Mouse (Mus musculus) forebrain, embryonic 12.5 days (tissue): ENCODE measurements around the gene Cflar. TPM values are rescaled to one million over a fixed set of nuclear protein-coding genes. Genes with fewer than 3 reads are reported as not detected.

Experiments
- ATAC-seq: fragments of 200-750 bp; cut with Nextera tagmentation; 2 replicates; pipeline ENCODE4 v1.8.0; 2017; ENCODE audit warnings: moderate TSS enrichment; ENCODE audit not compliant: low FRiP score
- H3K27ac ChIP-seq: fragments of 300-500 bp; sonication (generic); 2 replicates; pipeline ENCODE4 v1.5.1; 2016; ENCODE audit warnings: mild to moderate bottlenecking
- H3K27me3 ChIP-seq: fragments of 300-500 bp; sonication (generic); 2 replicates; pipeline ENCODE4 v1.6.1; 2016; ENCODE audit warnings: mild to moderate bottlenecking
- H3K36me3 ChIP-seq: fragments of 300-500 bp; sonication (generic); replicated peaks from 2 replicates; pipeline ENCODE4 v1.6.1; 2016; ENCODE audit warnings: mild to moderate bottlenecking
- H3K4me1 ChIP-seq: fragments of 300-500 bp; sonication (generic); 2 replicates; pipeline ENCODE4 v1.6.1; 2016
- H3K4me2 ChIP-seq: fragments of 300-500 bp; sonication (generic); 2 replicates; pipeline ENCODE4 v1.6.1; 2016; ENCODE audit warnings: mild to moderate bottlenecking, moderate library complexity
- H3K4me3 ChIP-seq: fragments of 300-500 bp; sonication (generic); replicated peaks from 2 replicates; pipeline ENCODE4 v1.5.1; 2016; ENCODE audit warnings: mild to moderate bottlenecking
- H3K9ac ChIP-seq: fragments of 300-500 bp; sonication (generic); 2 replicates; pipeline ENCODE4 v1.6.1; 2016; ENCODE audit warnings: mild to moderate bottlenecking
- H3K9me3 ChIP-seq: fragments of 300-500 bp; sonication (generic); 2 replicates; pipeline ENCODE4 v1.6.1; 2016
- WGBS: fragments of 180-500 bp; shearing (Covaris S2); methylation state at CpG from one replicate; pipeline ENCODE4 v1.1.7; 2016; 5-methylcytosine and 5-hydroxymethylcytosine counted together
- polyA plus RNA-seq: library from polyadenylated mRNA; unstranded; fragments of >200 nt; fragmentation: Nextera tagmentation; extraction: Ambion mirVana; gene quantifications from 2 replicates; pipeline ENCODE4 v1.2.1, GENCODE M21; 2016

The Cflar gene
- polyA plus RNA-seq, 1 experiment from 2014 or later = 24.8 TPM

DNA sequence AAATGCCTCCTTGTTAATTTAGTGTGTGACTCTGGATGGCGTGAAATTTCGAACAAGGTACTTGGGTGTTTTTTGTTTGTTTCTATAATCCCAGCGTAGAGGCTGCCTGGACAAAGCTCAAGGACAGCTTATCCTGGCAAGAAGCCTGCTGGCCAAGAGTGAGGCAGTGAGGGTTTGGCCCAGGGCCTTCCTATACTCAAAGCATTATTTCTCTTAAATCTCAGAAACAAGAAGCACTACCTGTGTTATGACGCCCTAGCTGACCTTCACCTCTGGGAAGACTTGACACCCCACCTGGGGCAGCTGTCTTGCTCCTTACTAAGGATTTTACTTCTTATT lies 2.6 kb downstream of the Cflar start:
- Histone ChIP-seq H3K27ac (peak overlapping the region; percentile 81; the same call in 1 of the 2 replicates), H3K4me2 (peak overlapping the region; percentile 79), H3K27me3 (no peaks in the 10 kb centered on the region), H3K4me1 (peaks cover 24% of the 10 kb centered on the region; the same call in 1 of the 2 replicates), H3K9ac (no peak overlapping the region; the same call in 1 of the 2 replicates), H3K36me3 (peaks cover 2% of the 10 kb centered on the region; the same call in 1 of the 2 replicates), H3K9me3 (no peaks in the 10 kb centered on the region), H3K4me3 (peak overlapping the region; percentile 65)
- 50% methylated on average over 4 of the region's 4 CpGs for WGBS
- ATAC-seq = no peak

DNA sequence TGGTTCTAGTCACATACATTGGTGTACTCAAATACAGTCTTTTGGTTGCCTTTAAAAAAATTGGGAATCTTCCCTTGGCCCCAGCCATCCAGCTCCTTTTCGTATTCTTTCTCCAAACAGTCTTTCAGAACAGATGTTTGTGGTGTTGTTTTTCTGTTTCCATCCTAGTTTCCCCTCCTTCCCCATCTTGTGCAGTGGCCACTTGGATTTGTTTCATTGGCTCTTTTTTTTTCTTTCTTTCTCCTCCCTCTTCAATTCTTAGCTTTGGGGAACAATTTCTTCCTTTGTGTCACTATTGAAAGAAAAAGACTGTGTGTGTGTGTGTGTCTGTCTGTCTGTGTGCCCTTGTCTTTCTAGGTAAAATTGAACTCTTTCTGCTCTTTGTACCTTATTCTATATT lies 3.1 kb downstream of the Cflar start:
- ATAC-seq = no peak
- peak overlapping the region; percentile 79 for H3K4me2 ChIP-seq
- H3K9me3 ChIP-seq = no peaks in the 10 kb centered on the region
- peaks cover 24% of the 10 kb centered on the region; the same call in 1 of the 2 replicates for H3K4me1 ChIP-seq
- WGBS = 67% methylated on average over 1 of the region's 1 CpGs
- H3K27me3 ChIP-seq = no peaks in the 10 kb centered on the region
- no peak overlapping the region for H3K27ac ChIP-seq
- H3K4me3 ChIP-seq = peak overlapping the region; percentile 65; the same call in 1 of the 2 replicates
- H3K36me3 ChIP-seq = peaks cover 2% of the 10 kb centered on the region; the same call in 1 of the 2 replicates
- H3K9ac ChIP-seq = no peak overlapping the region

DNA sequence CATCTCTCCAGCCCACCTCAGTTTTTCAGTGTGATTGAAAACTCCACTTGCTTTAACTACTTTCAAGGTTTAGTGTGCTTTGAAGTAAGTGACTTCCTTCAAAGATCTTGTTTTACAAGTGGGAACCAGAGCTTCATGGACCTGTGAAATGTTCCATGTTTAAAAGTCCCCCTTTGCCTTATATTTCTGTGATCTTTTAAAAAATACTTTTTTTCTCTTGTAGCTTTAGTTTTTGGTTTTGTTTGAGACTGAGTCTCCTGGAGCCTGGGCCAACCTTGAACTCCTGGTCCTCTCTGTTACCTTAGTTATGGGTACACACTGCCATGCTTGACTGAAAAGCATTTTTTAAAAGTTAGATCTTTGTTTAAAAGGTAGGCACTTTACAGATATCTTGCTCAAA lies 4.2 kb downstream of the Cflar start:
- Histone ChIP-seq H3K9ac (no peak overlapping the region), H3K27ac (no peak overlapping the region), H3K27me3 (no peaks in the 10 kb centered on the region), H3K9me3 (no peaks in the 10 kb centered on the region), H3K36me3 (peaks cover 2% of the 10 kb centered on the region; the same call in 1 of the 2 replicates), H3K4me3 (no peak overlapping the region), H3K4me2 (no peak overlapping the region), H3K4me1 (peaks cover 24% of the 10 kb centered on the region; the same call in 1 of the 2 replicates)
- no peak for ATAC-seq

DNA sequence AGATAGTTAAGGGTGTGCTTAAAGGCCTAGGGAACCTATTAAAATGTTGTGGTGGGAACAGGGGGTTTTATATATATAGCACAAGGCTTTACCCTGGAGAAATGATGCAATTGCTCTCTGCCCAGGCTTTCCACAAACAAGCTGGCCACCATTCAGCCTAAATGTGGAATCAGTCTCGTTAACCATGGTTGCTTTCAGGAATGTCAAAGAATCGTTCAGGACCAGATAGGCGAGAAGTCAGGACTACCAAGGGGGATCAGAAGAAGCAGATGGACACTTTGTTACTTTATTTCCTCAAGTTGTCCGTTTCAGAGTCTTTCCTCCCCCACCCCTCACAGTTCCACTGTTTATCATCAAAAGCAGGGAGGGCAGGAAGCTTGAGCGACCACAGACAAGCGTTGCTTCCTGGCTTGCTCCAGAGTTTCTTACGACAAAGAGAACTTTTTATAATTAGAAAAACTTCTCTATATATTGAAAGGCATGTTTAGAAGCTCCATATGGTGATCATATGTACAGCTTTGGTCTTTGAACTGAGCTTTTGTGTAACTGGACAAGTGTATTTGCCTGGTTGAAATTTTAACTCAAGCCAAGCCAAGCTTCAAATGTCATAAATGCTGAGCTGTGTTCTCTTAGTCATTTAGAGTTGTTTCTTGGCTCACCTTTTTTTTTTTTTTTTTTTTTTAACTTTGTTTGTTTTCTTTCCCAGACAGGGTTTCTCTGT lies 5.0 kb downstream of the Cflar start:
- Histone ChIP-seq H3K27me3 (no peaks in the 10 kb centered on the region), H3K9ac (no peak overlapping the region), H3K36me3 (peaks cover 2% of the 10 kb centered on the region; the same call in 1 of the 2 replicates), H3K4me3 (no peak overlapping the region), H3K27ac (no peak overlapping the region), H3K4me2 (no peak overlapping the region), H3K9me3 (no peaks in the 10 kb centered on the region), H3K4me1 (peaks cover 21% of the 10 kb centered on the region; the same call in 1 of the 2 replicates)
- ATAC-seq = no peak
- 63% methylated on average over 7 of the region's 7 CpGs for WGBS

DNA sequence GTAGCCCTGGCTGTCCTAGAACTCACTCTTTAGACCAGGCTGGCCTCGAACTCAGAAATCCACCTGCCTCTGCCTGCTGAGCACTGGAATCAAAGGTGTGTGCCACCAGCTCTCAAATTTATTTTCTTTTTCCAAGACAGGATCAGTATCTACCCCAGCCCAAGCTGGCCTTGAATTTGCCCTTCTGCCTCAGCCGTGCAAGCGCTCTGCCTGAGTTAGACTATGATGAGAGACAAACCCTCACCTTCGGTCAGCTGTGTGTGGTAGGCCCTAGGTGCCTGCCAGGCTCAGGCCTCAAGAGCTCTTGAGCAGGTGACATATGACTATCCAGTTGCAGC lies 5.5 kb downstream of the Cflar start:
- Histone ChIP-seq H3K9me3 (no peaks in the 10 kb centered on the region), H3K36me3 (peaks cover 2% of the 10 kb centered on the region; the same call in 1 of the 2 replicates), H3K4me2 (no peak overlapping the region), H3K27ac (no peak overlapping the region), H3K27me3 (no peaks in the 10 kb centered on the region), H3K4me3 (no peak overlapping the region), H3K4me1 (peaks cover 18% of the 10 kb centered on the region; the same call in 1 of the 2 replicates), H3K9ac (no peak overlapping the region)
- WGBS = 96% methylated on average over 4 of the region's 4 CpGs
- no peak for ATAC-seq

DNA sequence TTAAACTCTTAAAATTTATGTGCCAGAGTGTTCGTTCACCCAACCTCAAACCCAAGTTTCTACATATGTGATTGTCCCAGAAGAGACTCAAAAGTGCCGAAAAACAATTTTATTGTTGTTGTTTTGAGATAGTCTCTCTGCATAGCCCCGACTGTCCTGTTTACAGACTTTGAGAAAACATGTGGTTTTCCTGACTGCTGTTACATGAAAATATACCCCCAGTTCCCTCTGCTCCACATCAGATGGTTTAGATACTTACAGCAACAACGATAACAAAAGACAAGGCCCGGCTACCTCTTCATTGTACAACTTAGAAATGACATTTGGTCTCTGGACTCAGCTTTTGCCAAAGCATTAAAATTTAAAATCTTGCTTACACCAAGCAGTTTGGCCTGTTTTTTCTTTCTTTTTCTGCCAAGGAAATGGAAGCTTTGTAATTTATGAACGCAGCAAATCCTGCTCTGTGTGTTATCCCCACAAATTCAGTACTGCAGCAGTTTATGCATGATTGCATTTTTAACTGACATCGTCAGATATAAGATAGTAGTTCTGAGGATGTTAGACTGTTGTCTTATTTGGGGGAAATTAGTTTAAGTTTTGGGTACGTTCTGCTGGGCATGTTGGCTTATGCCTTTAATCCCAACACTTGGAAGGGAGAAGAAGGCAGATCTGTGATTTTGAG lies 6.4 kb downstream of the Cflar start:
- ATAC-seq = no peak
- no peak overlapping the region for H3K4me2 ChIP-seq
- no peak overlapping the region for H3K4me3 ChIP-seq
- H3K9ac ChIP-seq = no peak overlapping the region
- no peaks in the 10 kb centered on the region for H3K27me3 ChIP-seq
- H3K9me3 ChIP-seq = no peaks in the 10 kb centered on the region
- 95% methylated on average over 8 of the region's 8 CpGs for WGBS
- peaks cover 2% of the 10 kb centered on the region; the same call in 1 of the 2 replicates for H3K36me3 ChIP-seq
- H3K4me1 ChIP-seq = peaks cover 18% of the 10 kb centered on the region; the same call in 1 of the 2 replicates
- no peak overlapping the region for H3K27ac ChIP-seq

DNA sequence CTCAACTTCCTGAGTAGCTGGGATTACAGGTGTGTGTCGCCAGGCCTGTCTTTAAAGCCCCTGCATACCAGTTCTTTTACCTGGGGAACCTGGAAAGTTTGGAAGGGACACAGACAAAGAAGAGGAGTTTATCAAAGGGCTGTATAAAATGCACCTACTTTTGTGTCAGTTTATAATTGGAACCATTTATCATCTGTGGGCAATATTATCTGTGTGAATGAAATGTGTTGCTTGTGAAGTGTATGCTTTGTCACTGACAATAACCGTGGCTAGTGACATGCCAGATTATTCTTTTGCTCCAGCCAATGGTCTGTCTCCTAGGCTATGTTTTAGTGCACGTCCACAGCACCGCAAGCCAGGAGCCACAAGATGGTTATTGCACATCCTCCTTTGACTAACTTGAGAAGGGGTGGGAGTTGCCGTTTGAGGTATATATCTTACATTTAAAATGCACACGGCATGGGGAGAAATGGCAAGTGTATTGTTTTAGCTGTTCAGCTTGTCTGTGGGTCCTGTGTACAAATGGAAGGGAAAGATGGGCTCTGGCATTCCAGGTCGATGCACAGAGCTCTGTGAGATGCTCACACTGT lies 8.1 kb downstream of the Cflar start:
- Histone ChIP-seq H3K27ac (no peak overlapping the region), H3K27me3 (no peaks in the 10 kb centered on the region), H3K36me3 (peaks cover 2% of the 10 kb centered on the region; the same call in 1 of the 2 replicates), H3K4me3 (no peak overlapping the region), H3K9ac (no peak overlapping the region), H3K9me3 (no peaks in the 10 kb centered on the region), H3K4me2 (no peak overlapping the region), H3K4me1 (peaks cover 13% of the 10 kb centered on the region; the same call in 1 of the 2 replicates)
- ATAC-seq = no peak
- 85% methylated on average over 7 of the region's 7 CpGs for WGBS

DNA sequence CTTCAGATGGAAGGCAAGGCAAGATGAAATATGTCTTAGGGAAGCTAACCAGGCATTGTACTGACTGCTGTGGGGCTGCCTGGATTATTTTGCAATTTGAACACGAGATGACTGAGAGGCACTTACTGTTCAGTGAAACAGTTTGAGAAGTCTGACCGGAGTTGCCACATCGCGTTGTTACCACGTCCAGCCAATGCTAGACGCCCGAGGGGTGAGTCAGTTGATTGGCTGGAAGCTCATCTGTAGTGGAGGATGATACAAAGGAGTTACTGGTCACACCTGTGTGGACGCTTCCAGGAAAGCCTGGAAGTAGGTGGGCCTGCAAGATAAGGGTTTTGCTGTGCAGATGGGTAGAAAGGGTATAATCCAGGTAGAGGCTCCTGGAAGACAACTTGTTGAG lies 8.8 kb downstream of the Cflar start:
- no peaks in the 10 kb centered on the region for H3K9me3 ChIP-seq
- no peak overlapping the region for H3K4me3 ChIP-seq
- H3K9ac ChIP-seq = no peak overlapping the region
- ATAC-seq = no peak
- 94% methylated on average over 8 of the region's 8 CpGs for WGBS
- H3K4me1 ChIP-seq = 0 out of 2 replicates have a peak, but pooled peaks cover 12% of the 10 kb centered on the region
- no peaks in the 10 kb centered on the region for H3K27me3 ChIP-seq
- no peak overlapping the region for H3K27ac ChIP-seq
- no peak overlapping the region for H3K4me2 ChIP-seq
- peaks cover 2% of the 10 kb centered on the region; the same call in 1 of the 2 replicates for H3K36me3 ChIP-seq

DNA sequence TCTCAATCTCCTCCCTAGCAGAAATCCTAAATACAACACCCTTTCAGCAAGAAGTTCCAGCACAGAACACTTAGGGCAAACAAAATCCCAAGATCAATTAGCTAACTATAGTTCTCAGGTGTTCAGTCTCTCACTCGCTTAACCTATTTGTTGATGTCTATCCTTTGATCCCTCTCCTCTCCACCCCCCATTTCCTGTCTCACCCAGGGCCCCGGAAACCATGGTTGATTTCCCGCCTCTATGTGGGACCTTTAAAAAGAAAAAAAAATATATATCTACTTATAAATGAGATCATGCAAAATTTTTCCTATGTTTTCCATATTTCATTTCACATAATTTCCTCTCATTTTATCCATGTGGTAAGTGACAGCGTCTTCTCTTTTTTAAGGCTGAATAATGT lies 9.7 kb downstream of the Cflar start:
- no peak overlapping the region for H3K27ac ChIP-seq
- H3K4me1 ChIP-seq = peaks cover 13% of the 10 kb centered on the region; the same call in 1 of the 2 replicates
- no peak overlapping the region for H3K4me3 ChIP-seq
- H3K9ac ChIP-seq = no peak overlapping the region
- 97% methylated on average over 4 of the region's 4 CpGs for WGBS
- H3K36me3 ChIP-seq = peaks cover 2% of the 10 kb centered on the region; the same call in 1 of the 2 replicates
- H3K27me3 ChIP-seq = no peaks in the 10 kb centered on the region
- H3K9me3 ChIP-seq = no peaks in the 10 kb centered on the region
- ATAC-seq = no peak
- no peak overlapping the region for H3K4me2 ChIP-seq

DNA sequence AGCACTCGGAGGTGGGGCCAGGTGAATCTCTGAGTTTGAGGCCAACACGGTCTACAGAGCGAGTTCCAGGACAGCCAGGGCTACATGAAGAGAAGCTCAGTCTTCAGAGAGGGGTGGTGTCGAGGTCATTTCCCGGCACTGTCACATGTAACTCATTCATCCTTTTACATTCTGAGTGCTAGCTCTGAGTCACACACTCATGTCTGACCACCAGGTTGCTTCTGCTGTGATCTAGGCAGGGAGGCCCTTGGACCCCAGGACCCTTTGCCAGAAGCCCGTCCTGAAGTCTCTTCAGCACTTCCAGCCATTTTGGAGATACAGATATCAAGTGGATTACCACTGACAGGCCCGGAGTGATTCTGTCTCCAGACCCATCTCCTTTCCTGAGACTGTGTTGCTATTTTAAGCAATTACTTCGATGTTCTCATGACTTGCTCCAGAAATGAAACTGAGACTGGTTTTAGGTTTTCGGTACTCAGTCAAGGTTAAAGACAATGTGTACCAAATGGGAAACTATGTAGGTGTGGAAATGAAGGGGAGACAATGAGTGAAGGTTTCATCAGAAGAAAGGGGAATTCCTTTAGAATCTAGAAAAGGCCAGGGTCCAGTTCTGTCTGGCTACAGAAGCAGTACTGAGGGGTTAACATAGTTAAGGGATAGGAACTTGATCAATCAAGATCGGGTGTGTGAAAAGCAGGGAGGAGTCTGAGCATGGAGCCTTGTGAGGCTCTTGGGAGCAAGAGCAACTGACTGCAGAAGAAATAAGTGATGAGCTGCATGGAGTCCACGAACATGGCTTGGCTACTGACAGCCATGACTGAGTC lies 11.0 kb downstream of the Cflar start:
- WGBS = 91% methylated on average over 11 of the region's 11 CpGs
- Histone ChIP-seq H3K36me3 (peaks cover 8% of the 10 kb centered on the region; the same call in 1 of the 2 replicates), H3K27me3 (no peaks in the 10 kb centered on the region), H3K9ac (no peak overlapping the region), H3K9me3 (no peaks in the 10 kb centered on the region), H3K4me2 (no peak overlapping the region), H3K27ac (no peak overlapping the region), H3K4me1 (peaks cover 11% of the 10 kb centered on the region; the same call in 1 of the 2 replicates), H3K4me3 (no peak overlapping the region)
- no peak for ATAC-seq

DNA sequence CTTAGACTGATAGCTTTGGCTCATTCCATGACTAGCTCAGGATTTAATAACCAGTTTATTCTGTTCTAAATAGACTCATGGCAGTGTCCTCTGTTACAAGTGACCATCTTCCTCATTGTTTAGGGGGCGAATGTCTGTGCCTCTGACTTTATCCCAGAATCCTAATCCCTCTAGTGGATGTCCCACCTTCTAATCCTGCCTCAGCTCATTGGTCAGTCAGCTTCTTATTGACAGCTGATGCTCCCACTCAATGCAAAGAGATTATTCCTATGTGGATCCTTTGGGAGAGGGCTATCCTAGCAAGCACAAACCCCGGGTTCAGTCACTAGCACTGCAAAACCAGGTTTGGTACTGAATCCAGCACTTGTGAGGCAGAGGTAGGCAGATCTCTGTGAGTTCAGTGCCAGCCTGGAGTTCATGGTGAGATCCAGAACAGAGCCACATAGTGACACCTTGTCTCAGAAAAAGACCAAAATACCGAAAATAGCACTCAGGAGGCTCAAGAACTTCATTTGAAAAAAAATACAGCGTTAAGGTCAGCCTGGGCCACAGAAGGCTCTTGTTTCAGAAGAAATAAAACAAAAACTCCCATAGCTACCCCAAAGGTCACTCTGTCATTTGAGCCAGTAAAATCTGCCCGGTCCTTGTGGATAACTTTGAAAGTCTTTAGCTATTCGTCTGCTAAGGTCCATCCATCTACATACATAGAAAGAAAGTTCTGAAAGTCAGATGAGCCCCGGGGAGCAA lies 11.9 kb downstream of the Cflar start:
- no peaks in the 10 kb centered on the region for H3K9me3 ChIP-seq
- H3K4me2 ChIP-seq = no peak overlapping the region
- H3K4me3 ChIP-seq = no peak overlapping the region
- no peak overlapping the region for H3K9ac ChIP-seq
- WGBS = 67% methylated on average over 7 of the region's 7 CpGs
- H3K27me3 ChIP-seq = no peaks in the 10 kb centered on the region
- no peak for ATAC-seq
- H3K27ac ChIP-seq = no peak overlapping the region
- H3K4me1 ChIP-seq = peaks cover 11% of the 10 kb centered on the region; the same call in 1 of the 2 replicates
- peaks cover 9% of the 10 kb centered on the region; the same call in 1 of the 2 replicates for H3K36me3 ChIP-seq
